Mouse (Mus musculus): ENCODE data around the gene Sycn.

The Sycn gene

DNA sequence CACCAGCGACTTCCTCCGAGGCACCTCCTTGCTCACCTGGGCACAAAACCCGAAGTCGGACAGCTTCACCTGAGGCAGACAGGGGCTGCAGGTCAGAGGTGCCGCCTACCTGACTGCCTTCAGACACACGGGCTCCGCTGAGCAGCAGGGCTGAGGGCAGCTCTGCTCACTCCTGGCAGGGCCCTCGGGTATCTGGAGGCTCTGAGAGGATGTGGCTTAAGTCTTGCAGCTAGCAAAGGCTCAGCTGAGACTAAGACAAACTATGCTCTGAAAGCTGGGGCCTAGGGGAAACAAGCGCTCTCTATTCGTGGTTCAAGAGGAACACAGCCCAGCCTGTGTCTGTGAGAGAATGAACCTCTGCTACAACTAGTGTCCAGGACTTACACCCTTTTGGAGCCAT lies 20.2 kb downstream of the Sycn start:
- DNase-seq, result no peak

DNA sequence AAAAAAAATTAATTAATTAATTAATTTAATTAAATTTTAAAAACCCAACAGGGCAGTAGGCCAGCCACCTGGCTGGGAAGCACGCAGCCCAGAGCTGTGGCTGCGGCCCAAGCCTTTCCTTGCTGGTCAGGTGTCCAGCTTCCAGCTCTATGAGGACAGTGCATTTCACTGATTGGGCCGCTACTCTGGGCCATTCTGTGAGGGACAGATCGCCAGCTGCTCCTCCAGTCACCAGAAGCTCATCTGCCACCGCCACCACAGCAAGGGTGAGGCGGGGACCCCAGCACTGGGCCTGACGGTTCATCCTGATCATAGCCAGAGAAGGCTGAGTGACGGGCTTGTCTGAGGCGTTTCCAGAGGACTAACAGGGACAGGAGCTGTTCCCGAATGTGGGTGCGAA lies 21.3 kb downstream of the Sycn start:
- DNase-seq, result peak; percentile 49 to 58

DNA sequence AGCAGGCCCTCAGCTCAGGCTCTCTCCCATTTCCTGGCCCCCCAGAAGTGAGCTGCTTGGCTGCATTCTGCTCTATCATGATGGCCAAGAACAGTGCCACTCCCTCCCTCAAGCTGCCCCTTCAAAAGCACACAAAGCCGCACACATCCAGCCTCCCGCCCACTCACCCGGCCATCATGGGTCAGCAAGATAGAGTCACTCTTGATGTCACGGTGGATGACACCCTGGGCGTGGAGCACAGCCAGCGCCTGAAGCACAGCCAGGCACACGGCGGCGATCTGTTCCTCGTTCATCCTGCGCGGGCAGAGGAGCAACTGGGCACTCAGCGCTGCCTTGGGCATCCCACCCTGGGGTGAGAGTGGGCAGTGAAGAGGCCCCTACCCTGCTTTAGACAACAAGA lies 21.7 kb downstream of the Sycn start:
- peak; percentile 70 to 71 for DNase-seq

DNA sequence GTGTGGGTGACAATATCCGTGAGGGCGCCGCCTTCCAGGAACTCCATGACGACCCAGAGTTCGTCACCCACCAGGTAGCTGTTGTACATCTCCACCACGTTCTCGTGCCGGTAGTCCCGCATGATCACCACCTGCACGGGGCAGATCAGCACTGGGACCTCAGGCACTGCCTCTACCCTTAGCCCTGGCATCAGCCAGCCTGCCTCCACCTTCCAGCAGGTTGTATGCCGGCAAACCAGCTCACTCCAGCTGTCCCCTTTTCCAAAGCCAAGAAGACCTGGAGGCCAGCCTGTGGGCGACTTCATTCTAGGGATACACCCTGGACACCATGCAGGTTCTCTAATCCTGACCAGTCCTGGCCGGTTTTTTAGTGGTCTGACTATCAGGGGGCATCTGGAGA lies 22.3 kb downstream of the Sycn start:
- peak; percentile 57 to 63 for DNase-seq

DNA sequence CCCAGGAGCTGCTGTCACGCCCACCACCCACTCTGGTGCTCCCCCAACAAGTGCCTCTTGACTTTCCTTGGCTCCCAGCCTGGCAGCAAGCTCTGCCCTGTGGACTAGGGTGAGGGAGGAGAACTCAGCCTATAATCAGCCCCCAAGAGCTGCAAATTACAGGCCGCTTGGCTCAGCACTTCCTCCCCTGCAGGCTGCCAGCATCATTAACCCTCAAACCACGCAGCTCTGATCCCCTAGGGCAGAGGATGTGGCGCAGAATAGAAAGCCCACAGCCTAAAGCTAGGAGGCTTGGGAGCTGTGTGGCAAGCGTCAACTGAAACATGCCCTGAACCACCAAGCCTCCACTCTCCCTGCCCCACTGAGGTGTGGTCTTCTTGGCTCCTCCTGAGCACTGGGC lies 24.7 kb downstream of the Sycn start:
- DNase-seq, result no peak

DNA sequence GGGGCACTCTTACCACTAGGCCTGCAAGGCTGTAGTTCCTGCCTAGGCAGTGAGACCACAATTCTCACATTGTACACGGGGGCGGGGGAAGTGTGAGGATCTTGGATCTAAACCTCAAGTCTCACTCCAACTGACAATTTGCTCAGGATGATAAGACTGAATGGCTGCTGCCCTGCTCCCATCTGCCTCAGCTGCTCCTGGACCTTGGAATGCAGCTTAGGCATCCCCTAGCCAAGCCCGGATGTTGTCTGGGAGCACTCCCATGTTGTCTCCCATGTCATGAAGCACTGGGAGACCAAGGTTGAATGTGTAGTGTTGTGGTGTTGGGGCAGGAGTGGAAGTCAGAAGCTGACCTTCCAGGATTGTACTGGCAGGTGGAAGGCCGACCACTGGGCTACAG lies 26.9 kb downstream of the Sycn start:
- DNase-seq, result no peak

DNA sequence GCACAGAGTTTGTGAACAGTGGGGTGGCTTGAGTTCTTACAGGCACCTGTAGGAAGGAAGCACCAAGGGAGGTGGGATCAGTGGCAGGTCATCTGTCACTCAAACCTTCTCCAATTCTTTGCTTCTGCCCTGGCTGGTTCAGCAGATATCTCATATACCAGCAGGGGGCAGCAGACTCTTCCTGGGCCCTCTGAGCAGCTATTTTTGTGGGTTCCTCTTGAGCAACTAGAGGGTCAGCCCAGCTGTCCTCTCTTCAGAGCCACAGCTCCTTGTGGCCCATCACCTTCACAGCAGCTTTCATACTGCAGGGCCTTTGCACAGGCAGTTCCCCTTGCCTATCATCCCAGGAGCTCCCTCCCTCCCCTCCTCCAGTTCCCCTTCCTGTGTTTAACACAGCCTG lies 27.6 kb downstream of the Sycn start:
- DNase-seq, result peak; percentile 64 to 76

DNA sequence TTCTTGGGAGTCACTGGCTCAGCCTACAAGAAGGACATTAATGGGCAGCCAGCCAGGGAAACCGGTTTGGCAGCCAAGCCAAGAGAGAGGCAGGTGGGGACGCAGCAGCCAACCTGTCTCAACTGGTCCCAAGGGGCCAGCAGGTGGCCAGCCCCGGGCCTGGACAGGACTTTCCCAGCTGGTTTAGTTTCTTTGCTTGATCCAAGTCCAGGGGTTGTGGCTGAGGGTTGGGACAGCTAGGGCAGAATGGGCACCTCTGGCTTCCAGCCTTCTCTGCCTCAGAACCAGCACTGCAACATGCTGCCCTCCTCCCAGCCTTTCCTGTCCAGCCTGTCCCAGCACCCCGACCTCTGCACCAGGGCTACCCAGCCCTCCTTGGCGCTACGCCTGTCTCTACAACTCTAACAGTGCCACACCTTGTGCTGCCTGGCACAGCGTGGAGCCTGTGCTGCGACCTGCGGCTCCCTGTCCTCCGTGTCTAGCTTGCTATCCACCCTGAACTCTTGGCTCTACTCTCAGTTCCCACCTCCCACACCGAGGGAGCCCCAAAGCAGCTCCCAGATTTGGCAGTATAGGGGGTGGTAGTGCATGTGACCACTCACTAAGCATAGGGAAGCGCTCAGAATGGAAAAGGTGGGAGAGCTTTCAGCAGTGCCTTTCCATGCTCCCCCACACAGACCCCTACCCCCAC lies 29.8 kb downstream of the Sycn start:
- peak; percentile 66 to 69 for DNase-seq

DNA sequence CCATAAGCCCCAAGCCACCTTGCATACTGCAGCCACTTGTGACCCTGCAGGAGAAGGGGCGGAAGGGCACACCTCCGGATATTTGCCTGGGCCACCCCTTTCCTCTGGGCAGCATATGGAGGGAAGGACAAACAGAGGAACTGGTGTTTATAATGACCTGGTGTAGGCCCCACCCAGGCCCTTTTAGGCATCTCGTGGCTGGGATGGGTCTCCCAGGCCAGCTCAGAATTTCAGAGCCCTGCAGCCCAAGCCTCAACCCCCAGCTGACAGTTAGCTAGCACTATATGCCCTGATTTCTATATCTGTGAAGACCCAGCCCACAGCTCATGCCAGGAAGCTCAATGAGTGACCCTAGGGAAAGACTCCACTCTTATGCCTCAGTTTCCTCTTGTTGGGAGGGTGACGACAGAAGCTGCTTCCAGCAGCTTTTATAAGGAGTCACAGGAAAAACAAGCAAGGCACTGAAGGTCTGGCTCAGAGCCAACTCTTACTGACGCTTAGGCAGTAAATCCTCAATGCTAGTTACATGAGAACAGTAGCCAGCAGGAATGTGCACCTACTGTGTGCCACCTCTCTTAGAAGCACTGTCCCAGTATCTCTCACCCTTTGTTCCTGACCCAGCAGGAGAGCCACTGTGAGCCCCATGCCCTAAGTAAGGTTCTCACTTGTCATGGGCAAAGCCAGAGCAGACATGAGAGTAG lies 30.4 kb downstream of the Sycn start:
- no peak for DNase-seq

DNA sequence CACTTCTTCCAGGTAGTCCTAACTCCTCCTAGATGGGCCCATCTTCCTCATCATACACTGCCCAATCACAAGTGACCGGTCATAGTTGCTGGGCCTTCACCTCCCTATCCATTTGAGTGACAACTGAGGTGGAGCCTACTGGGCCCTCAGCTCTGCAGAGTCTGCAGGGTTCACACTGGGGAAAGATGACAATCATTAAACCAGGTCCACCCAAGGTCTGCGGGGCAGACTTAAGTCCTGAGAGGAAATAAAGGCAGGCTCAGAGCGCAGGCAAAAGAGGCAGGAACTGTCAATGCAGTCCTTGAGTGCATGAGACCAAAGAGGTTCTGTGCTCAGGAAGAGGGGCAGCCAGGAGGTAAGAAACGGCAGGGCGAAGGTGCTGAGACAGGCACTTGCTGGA lies 32.0 kb downstream of the Sycn start:
- DNase-seq, result no peak

DNA sequence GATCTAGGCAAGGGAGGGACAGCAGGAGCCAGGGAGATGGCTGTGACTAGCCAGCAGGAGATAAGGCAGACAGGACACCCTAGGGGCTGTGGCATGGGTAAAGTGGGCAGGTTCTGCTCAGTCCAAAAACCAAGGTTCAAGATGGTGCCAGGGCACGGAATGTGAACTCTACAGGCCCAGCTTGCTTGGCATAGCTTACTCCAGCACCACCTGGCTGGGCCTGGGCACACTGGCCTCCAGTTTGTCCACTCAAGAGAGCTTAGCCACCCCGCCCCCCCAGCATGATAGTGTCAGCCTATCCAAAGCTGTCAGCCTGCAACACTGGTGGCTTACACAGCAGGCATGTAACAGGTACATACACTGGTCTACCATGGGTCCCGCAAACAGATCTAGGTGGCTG lies 32.6 kb downstream of the Sycn start:
- DNase-seq, result no peak

DNA sequence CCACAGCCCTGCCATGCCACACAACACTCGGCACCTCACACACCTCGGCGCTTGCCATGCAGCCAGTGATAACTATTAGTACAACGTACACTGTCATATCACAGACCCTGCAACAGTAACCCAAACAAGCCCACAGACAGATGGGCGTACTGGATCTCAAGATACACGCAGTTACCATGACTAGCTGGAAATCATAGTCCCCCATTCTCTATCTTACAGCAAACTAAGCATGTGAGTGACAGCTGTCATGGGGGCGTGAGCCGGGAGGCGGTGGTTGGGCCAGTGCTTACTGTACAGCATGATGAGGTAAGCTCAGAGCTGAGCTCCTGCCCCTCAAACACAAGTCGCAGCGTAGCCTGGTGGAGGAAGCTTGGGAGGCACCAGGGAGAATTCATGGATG lies 34.9 kb downstream of the Sycn start:
- DNase-seq, result no peak

DNA sequence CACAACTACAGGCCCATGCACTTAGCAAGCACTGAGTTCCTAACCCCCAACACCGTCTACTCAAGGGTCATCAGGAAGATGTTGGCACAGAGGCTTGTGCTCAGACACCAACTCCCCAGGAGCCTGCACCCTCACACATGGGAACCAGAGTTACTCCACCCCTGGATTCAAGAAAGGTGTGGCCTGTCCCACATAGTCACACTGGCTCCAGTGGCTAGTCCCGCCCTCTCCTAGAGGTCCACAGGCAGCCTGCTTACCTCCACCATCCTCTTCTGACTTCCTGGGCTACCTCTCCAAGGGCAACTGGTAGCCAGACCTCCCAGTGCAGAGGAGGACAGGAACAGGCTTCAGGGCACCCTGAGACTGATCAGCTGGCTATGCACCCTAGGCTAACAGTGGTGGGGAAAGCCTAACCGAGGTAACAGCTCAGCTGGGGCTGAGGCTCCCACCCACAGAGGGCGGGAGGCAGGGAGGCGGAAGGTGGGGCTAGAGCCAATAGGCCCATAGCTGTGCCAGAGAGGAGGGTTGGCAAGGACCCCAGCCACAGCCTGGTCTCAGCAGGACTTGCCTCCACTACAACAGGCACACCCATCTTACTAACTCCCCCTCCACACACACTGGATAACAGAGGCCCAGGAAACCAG lies 35.7 kb downstream of the Sycn start:
- peak in 1 of 2 experiments; percentile 22 for DNase-seq

DNA sequence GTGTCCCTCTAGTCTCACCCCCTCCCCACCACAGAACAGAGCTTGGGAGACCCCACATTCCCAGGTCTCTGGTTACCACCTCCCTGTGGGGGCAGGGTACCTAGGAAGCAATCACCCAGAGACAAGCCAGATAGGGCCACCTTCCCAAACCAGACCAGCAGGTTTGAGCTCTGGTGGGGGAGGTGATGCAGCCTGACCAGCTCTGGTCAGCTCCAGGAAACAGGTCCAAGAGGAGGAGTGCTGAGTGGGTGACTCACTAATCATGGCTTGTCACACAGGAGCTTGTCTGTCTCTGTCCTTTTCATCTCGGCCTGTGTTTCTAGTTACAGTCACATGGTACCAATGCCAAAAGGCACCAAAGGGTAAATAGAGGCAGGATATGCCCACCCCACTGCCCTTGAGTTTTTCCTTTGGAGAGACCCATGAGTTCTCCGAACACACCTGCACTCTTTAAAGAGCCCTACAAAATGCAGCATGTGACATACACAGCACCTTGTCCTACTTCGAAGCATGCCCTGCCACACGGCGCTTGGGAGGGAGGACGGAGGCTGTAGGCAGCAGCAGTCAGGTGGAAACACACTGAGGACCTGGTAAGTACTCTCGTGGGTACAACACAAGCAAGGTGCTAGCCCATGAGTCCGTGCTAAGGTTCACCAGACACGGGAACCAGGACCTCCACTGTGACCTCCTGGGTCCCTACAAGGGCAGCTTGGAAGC lies 37.3 kb downstream of the Sycn start:
- DNase-seq, result no peak

DNA sequence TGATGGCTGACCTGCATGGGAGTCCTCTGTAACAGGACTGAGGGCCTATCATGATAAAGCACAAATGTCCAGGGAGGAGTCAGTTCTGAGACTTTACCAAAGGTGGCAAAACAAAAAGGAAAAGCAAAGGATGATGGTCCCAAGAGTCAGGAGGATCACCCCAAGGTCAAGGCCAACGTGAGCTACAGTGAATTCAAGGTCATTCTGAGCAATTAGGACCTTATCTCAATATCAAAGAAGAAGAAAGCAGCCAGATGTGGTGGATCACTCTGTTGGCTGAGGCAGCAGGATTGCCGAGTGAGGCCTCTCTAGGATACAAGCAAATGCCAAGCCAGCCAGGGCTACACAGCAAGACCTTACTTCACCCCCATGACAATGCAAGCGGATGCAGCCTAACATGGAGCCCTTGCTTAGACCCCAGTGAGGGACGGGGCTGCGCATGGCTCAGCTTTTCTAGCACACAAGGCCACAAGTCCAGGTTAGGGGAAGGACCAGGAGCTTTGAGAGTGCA lies 37.9 kb downstream of the Sycn start:
- no peak for DNase-seq

DNA sequence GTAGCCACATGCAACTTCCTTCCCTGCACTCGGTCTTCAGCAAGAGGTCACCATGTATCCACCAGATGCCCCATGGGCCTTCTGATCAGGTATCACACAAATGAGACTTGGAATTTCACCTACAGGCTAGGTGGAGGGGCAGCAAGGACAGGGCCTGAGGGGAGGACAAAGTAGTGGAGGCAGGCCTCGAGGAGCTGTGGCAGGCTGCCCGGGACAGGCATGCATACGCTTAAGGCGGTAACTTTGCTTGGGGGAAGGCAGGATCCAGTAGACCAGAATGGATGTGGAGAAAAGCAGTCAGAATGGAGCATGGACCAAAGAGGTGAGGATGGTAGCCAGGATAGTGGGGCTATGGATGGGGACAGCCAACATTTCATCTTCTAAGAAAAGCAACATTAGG lies 39.1 kb downstream of the Sycn start:
- DNase-seq, result no peak

DNA sequence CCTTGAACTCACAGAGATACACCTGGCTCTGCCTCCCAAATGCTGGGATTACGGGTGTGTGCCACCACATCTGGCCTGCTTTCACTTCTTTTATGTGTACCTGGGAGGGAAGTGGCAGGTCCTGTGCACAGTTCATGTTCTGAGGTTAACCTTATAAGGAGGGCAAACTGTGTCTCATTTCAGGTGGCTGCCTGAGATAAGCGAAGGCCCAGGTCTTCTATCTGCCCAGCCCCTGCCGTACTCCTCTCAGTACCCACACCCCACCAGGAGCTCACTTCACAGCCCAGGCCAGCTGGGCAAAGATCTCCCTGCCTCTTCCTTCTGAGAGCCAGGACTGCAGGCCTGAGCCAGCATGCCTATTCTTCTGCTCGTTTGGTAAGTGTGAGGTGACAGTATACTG lies 41.0 kb downstream of the Sycn start:
- DNase-seq, result no peak

DNA sequence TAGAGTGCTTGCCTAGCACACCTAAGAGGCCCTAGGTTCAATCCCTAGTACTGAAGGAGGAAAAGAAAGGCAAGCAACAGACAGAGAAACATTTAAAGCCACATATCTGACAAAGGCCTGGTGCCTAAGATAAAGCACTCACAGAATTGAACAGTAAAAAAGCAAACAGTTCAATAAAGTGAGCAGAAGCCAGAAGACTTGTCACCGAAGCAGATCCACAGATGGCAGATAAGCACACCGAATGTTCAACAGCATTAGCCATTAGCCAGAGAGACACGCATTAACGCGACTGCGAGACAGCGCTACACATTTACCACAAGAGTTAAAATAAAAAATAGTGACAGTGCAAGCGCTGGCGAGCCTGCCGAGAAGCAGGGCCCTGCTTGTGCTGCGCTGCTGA lies 42.2 kb downstream of the Sycn start:
- no peak for DNase-seq

DNA sequence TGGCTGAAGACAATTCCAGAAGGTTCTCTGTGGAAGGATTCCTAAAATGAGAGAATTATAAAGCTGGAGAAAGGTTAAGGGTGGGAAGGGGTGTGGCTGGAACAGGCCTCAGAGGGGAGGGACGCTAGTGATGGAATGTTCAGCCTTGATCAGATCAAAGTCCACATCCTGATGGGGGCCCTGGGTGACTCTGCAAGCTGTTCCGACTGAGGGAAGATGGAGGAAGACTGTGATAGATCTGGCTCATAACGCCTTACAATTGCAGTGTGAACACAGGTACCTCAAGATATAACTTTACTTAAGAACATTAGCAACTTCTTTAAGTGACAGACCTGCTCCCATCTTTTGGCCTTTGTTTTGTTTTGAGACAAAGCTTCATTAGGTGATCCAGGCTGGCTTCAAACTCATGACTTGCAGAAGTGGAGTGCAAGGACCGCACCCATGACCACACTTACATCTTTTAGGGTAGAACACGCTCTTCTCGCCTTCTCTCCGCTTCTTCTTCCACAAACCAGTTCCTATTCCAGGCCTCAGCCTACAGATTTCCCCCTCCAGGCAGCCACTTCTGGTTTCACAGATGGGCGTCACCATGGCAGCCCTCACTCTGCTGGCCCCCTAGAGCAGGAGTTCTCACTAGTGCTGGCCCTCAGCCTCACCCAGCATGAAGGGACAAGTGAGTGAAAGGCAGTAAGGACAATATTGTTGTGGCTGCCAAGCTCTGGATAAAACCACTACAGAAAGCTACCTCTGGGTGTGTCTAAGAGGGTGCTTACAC lies 43.1 kb downstream of the Sycn start:
- no peak for DNase-seq

DNA sequence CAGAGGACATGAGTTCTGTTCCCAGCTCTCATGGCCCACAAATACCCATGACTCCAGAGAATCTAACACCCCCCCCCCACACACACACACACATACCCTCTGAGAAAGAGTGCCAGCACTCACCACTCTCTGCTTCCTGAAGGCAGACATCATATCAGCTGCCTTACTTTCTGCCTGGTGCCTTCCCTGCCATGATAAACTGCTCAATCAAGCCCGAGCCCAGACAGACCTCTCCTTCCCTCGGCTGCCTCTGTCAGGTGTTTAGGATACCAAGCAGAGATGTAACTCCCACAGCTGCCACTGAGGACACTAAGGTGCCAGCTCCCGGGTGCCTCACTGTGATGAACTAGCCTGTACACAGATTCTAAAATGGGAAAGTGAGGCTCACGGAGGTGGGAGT lies 43.8 kb downstream of the Sycn start:
- no peak for DNase-seq

DNA sequence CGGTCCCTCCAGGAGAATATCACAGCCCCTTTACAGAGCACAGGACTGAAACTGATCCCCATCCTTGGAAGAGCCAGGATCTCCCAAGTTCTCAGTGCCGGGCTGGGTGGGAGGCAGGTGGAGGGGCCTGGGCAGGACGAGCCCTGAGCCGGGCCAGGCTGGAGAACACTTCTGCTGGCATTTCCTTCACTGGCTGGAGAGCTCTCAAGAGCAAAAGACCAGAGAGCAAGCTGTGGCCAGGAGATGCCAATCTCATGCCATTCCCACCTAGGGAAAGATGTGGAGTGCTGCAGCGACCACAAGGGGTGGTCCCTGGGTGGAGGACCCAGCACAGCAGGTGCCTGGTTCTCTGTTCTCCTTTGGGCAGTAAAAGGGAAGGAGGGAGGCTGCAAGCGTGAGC lies 44.3 kb downstream of the Sycn start:
- DNase-seq, result no peak

DNA sequence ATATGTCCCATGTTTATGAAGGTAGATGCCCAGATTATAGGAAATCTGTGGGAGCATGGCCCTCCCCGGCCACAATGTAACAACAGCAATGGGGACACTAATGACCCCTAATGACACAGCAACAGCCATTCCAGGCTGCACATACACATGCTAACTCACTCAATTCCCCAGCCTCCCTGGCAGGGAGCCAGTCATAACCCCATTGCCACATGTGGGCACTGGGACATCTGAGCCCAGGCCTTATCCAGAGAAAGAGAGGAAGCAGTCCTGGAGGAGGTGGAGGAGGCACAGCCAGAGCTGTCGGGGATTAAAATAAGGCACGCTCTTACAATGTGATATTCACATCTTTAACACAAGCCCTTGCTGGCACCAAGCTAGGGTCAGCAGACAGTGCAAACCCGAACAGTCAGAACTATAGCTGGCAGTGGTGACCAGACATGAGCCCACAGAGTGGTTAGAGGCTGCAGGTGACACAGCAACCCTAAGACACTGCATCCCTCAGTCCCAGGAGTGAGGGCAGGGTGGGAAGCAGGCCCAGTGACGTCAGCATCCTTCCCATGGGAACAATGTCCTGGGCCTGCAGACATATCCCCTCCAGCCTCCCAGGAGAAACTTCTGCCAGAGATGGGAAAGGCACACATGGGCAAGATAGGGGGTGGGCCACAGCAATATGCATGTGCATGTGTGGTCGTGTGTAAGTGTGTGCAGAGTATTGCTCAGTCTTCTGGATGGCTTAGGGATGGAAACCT lies 46.2 kb downstream of the Sycn start:
- no peak for DNase-seq
